In genomic region chr10:21889141-21889765, GRCm38 (mm10) we compare ENCODE assay signal across 16 mouse cellular contexts. TPM values are rescaled to one million over a fixed set of nuclear protein-coding genes. Genes with fewer than 3 reads are reported as not detected.
DNase-seq lines count a peak whose midpoint lies in the region; ATAC-seq and TF ChIP-seq lines count a peak whose summit lies in the region.
"Had no signal": no experiment of that assay in that cellular context is flagged by ENCODE, and none has a peak within 500 bp of the region (broad histone marks: within the 10 kb centered on the region; RNA-seq: fewer than 3 reads in every experiment).

No protein-coding gene starts in this region.

- H3K4me2 ChIP-seq in heart, embryonic 11.5 days: no peak overlapping the region
- no peak overlapping the region for H3K4me2 ChIP-seq in midbrain, embryonic 13.5 days (replicated peaks)
- H3K4me2 ChIP-seq: midbrain, embryonic 12.5 days; neural tube, embryonic 15.5 days had no signal

- no peak overlapping the region for H3K9ac ChIP-seq in heart, embryonic 11.5 days (ENCODE audit: low read depth, low read length)
- no peak overlapping the region for H3K9ac ChIP-seq in midbrain, embryonic 13.5 days (replicated peaks)
- H3K9ac ChIP-seq: midbrain, embryonic 12.5 days; neural tube, embryonic 15.5 days had no signal

- H3K27ac ChIP-seq in heart, embryonic 11.5 days (ENCODE audit: low read depth, low read length): no peak overlapping the region
- H3K27ac ChIP-seq in bone marrow macrophage, adult 2 months (ENCODE audit: insufficient read depth, low read depth, low read length): peak overlapping the region; percentile 45
- no peak overlapping the region for H3K27ac ChIP-seq in midbrain, embryonic 13.5 days
- H3K27ac ChIP-seq: forebrain, embryonic 10.5 days; layer of hippocampus, adult 2 months; midbrain, embryonic 12.5 days; neural tube, embryonic 15.5 days had no signal

- no peak overlapping the region for H3K4me3 ChIP-seq in heart, embryonic 11.5 days (ENCODE audit: low read depth, low read length)
- H3K4me3 ChIP-seq in bone marrow macrophage, adult 2 months (ENCODE audit: insufficient read depth, low read length): no peak overlapping the region
- no peak overlapping the region for H3K4me3 ChIP-seq in midbrain, embryonic 13.5 days (replicated peaks)
- H3K4me3 ChIP-seq: forebrain, embryonic 10.5 days; layer of hippocampus, adult 2 months; midbrain, embryonic 12.5 days; neural tube, embryonic 15.5 days had no signal

- no peaks in the 10 kb centered on the region for H3K4me1 ChIP-seq in heart, embryonic 11.5 days (ENCODE audit: control insufficient read depth, insufficient read depth, low read length)
- peaks cover 21% of the 10 kb centered on the region for H3K4me1 ChIP-seq in bone marrow macrophage, adult 2 months (ENCODE audit: control insufficient read depth, insufficient read depth, low read length)
- peaks cover 23% of the 10 kb centered on the region for H3K4me1 ChIP-seq in midbrain, embryonic 13.5 days (replicated peaks)

- H3K27me3 ChIP-seq in heart, embryonic 11.5 days (ENCODE audit: control insufficient read depth, insufficient read depth, low read length): no peaks in the 10 kb centered on the region
- no peaks in the 10 kb centered on the region for H3K27me3 ChIP-seq in midbrain, embryonic 13.5 days
- H3K27me3 ChIP-seq: midbrain, embryonic 12.5 days; neural tube, embryonic 15.5 days had no signal

- WGBS in heart, embryonic 11.5 days (ENCODE audit: insufficient replicate concordance): 63% methylated on average over 3 of the region's 3 CpGs
- WGBS in midbrain, embryonic 13.5 days: 63% methylated on average over 3 of the region's 3 CpGs

- TF ChIP-seq POLR2A in bone marrow macrophage, adult 2 months (IDR thresholded peaks at IDR 0.05; ENCODE audit: borderline replicate concordance, low read depth, low read length): no peak

- H3K9me3 ChIP-seq in heart, embryonic 11.5 days (replicated peaks; ENCODE audit: control insufficient read depth, low read length): no peaks in the 10 kb centered on the region
- H3K9me3 ChIP-seq in midbrain, embryonic 13.5 days: 0 out of 2 replicates have a peak, but pooled peaks cover 5% of the 10 kb centered on the region
- H3K9me3 ChIP-seq: neural tube, embryonic 15.5 days had no signal

- TF ChIP-seq CTCF in bone marrow macrophage, adult 2 months (IDR thresholded peaks at IDR 0.05; ENCODE audit: low read depth, low read length): no peak

- peak; percentile 56 for DNase-seq in heart, adult 8-10 months (ENCODE audit: low spot score)
- peak; percentile 6 for DNase-seq in 416B (ENCODE audit: low read depth)
- DNase-seq in lung, postnatal 36 days: peak; percentile 60
- DNase-seq in retina, postnatal 1 day: no peak
- DNase-seq in cerebellum, postnatal 36 days: no peak
- DNase-seq: cerebellum, adult 18-20 months had no signal

- ATAC-seq in heart, embryonic 11.5 days (replicated peaks; ENCODE audit: insufficient number of reproducible peaks, low FRiP score, low TSS enrichment): no peak
- ATAC-seq in midbrain, embryonic 13.5 days: no peak
- ATAC-seq: activated CD4-positive, CD25-positive, alpha-beta regulatory T cell, adult 4 months; CD4-positive, CD25-positive, alpha-beta regulatory T cell, adult 4 months; intestine, postnatal 0 days had no signal

- H3K36me3 ChIP-seq in heart, embryonic 11.5 days (ENCODE audit: control insufficient read depth, insufficient read depth, low read length): no peaks in the 10 kb centered on the region
- peaks cover 2% of the 10 kb centered on the region; the same call in 1 of the 2 replicates for H3K36me3 ChIP-seq in midbrain, embryonic 13.5 days
- H3K36me3 ChIP-seq: forebrain, embryonic 10.5 days; midbrain, embryonic 12.5 days; neural tube, embryonic 15.5 days had no signal

RNA-seq across cellular contexts. Expression of gene Sgk1, which starts 7.3 kb away (rescaled TPM):
- 10 to 100 TPM; 29.3 to 60.0 (median 43.0) TPM for total RNA-seq in heart, adult 8-10 months (2022)
- 22.2 and 26.7 TPM in 2 replicates for polyA plus RNA-seq in heart, embryonic 11.5 days (2014; fragmentation: Nextera tagmentation; extraction: Ambion mirVana)
- polyA plus RNA-seq in bone marrow macrophage, adult 2 months (2012; ENCODE audit: insufficient read depth, insufficient read length, missing spikeins): 80.9 and 82.6 TPM in 2 replicates
- polyA plus RNA-seq in midbrain, embryonic 13.5 days (2015; fragmentation: Nextera tagmentation; extraction: Ambion mirVana): 35.9 and 36.7 TPM in 2 replicates

Comparison
In these comparisons a context has a peak if more than half of its experiments do, and no peak if none do; other contexts are left out.
1. DNase-seq: peak in heart, adult 8-10 months (single experiment), 416B (single experiment) and lung, postnatal 36 days (single experiment); none in retina, postnatal 1 day (single experiment) and cerebellum, postnatal 36 days (0 of 2).